Mouse (Mus musculus): ENCODE data around the gene Olfr307.
"Not testable (repeated sequence)": the region's sequence is repeated elsewhere in the genome, so short reads cannot be mapped to it uniquely, and the experiment has no call there.

The Olfr307 gene

GRCm38 (mm10) chr7:86337486-86337885, at the start of gene Olfr307:
TSS of gene Olfr307 (minus strand) at chr7:86337586.
- DNase-seq (ENCODE audit: low spot score), result no peak

- no peak for DNase-seq (ENCODE audit: low spot score)
Observed at GRCm38 (mm10) chr7:86386558-86386957, 49.2 kb upstream of the Olfr307 start, which contains the start of gene Olfr304. TSS of gene Olfr304 (minus strand) at chr7:86386658.

- DNase-seq (ENCODE audit: low spot score), result no peak
Observed at GRCm38 (mm10) chr7:86385769-86386168, 48.4 kb upstream of the Olfr307 start.

- no peak for DNase-seq (ENCODE audit: low spot score)
Observed at GRCm38 (mm10) chr7:86366828-86367227, 29.4 kb upstream of the Olfr307 start, which contains the start of gene Olfr305. TSS of gene Olfr305 (minus strand) at chr7:86366928.

GRCm38 (mm10) chr7:86346296-86346695, 8.9 kb upstream of the Olfr307 start:
- not testable (repeated sequence) for DNase-seq (ENCODE audit: low spot score)

GRCm38 (mm10) chr7:86344253-86344652, 6.9 kb upstream of the Olfr307 start:
- no peak for DNase-seq (ENCODE audit: low spot score)

GRCm38 (mm10) chr7:86342881-86343565, 5.6 kb upstream of the Olfr307 start:
- no peak for DNase-seq (ENCODE audit: low spot score)

GRCm38 (mm10) chr7:86325530-86325929, 11.9 kb downstream of the Olfr307 start, which contains the start of gene Olfr308:
TSS of gene Olfr308 (minus strand) at chr7:86325630.
- DNase-seq (ENCODE audit: low spot score), result no peak

- no peak for DNase-seq (ENCODE audit: low spot score)
Observed at GRCm38 (mm10) chr7:86321323-86321722, 16.1 kb downstream of the Olfr307 start.

GRCm38 (mm10) chr7:86313608-86314007, 23.8 kb downstream of the Olfr307 start, which contains the start of gene Olfr309:
TSS of gene Olfr309 (minus strand) at chr7:86313708.
- DNase-seq (ENCODE audit: low spot score), result no peak
